Mouse (Mus musculus): ENCODE measurements around the gene Prdm11.

Prdm11 gene

GRCm38 (mm10) chr2:93046509-93046835, 505 bp upstream of the Prdm11 start:
- no peak for DNase-seq (ENCODE audit: low spot score in 2 of 2)

GRCm38 (mm10) chr2:93045129-93045817, 694 bp downstream of the Prdm11 start:
- DNase-seq (ENCODE audit: low spot score in 2 of 2), result peak; percentile 91 to 97

GRCm38 (mm10) chr2:93043449-93044157, 2.4 kb downstream of the Prdm11 start:
- DNase-seq (ENCODE audit: low spot score in 2 of 2), result no peak

DNA sequence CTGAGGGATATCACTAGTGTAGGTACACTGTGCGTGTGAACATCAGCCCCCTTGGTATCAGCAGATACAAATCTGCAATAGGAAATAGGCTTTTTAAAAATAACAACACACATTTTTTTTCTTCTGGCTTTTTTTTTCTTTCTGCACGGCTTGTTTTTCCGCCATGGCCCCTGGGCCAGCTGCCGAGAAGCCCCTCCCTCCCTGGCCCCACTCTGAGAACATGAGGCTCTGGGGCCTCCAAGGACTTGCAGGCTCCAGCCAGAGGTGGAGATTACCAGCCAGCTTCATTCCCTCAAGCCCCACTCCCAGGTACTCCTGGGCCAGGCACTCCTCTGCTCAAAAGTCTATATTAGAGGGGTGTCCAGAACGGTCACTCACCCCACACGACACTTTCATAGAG, 4.5 kb downstream of the Prdm11 start:
- DNase-seq (ENCODE audit: low spot score in 2 of 2), result no peak

DNA sequence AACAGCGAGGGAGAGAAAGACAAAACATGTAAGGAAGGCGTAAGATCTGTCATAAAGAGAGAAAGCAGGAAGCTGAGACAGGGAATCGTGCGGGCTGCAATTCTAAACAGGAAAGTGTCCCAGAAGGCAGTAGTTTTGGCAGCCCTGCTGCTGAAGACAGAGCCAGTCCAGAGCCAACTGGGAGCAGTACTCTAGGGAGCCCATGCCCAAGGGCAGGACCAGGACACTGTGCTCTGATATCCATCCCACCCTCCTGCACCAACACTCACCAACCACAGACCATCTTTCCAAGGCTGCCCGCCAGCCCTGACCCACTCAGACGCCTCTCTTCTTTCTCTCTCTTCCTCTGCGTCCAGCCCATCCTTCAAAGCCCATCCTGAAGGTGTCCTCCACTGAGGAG, 5.1 kb downstream of the Prdm11 start:
- DNase-seq (ENCODE audit: low spot score in 2 of 2), result no peak

- DNase-seq (ENCODE audit: low spot score in 2 of 2), result no peak
These were observed 6.3 kb downstream of the Prdm11 start for GRCm38 (mm10) chr2:93039706-93040105.

GRCm38 (mm10) chr2:93039043-93039442, 6.9 kb downstream of the Prdm11 start:
- DNase-seq (ENCODE audit: low spot score in 2 of 2), result no peak

- no peak for DNase-seq (ENCODE audit: low spot score in 2 of 2)
These were observed 10.3 kb downstream of the Prdm11 start for GRCm38 (mm10) chr2:93035631-93036030.

DNA sequence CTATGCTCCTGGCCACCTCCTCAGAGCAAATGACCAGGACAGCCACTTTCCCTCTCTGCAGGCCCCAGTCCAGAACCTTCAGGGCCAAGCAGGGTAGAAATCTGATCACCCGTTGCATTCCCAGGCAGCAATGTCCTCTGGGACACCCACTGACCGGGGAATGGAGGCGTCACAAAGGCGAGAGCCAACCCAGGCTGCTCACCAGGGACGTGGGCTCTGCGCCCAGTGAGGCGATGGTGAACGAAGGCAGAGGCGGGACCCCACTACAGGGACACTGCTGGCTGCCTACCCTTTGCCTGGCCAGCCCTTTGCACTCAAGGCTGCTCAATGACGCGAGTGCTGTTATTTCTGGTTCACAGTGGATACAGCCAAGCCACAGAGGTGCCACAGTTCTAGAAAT, 13.3 kb downstream of the Prdm11 start:
- DNase-seq (ENCODE audit: low spot score in 2 of 2), result no peak

DNA sequence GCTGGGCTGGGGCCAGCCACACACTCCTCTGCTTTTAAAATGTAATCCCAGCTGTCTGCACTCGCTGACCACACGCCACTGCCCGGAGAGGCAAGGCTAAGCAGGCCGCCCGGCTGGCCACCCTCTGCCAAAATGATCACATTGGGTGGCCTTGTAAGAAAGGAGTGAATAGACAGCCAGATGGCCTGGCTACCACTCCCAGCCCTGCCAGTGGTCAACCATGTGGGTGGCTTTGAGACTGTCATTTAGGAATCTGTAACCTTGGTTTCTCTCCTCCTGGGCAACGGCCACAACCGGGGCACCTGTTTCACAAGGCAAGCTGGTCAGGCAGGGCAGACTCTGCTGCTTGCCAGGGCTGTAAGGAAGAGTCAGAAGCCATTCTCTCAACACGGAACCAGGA, 13.9 kb downstream of the Prdm11 start:
- DNase-seq (ENCODE audit: low spot score in 2 of 2), result peak in 1 of 2 experiments; percentile 58

GRCm38 (mm10) chr2:93031021-93031420, 14.9 kb downstream of the Prdm11 start:
- DNase-seq (ENCODE audit: low spot score in 2 of 2), result no peak

GRCm38 (mm10) chr2:93030101-93030500, 15.9 kb downstream of the Prdm11 start:
- DNase-seq (ENCODE audit: low spot score in 2 of 2), result peak in 1 of 2 experiments; percentile 63

DNA sequence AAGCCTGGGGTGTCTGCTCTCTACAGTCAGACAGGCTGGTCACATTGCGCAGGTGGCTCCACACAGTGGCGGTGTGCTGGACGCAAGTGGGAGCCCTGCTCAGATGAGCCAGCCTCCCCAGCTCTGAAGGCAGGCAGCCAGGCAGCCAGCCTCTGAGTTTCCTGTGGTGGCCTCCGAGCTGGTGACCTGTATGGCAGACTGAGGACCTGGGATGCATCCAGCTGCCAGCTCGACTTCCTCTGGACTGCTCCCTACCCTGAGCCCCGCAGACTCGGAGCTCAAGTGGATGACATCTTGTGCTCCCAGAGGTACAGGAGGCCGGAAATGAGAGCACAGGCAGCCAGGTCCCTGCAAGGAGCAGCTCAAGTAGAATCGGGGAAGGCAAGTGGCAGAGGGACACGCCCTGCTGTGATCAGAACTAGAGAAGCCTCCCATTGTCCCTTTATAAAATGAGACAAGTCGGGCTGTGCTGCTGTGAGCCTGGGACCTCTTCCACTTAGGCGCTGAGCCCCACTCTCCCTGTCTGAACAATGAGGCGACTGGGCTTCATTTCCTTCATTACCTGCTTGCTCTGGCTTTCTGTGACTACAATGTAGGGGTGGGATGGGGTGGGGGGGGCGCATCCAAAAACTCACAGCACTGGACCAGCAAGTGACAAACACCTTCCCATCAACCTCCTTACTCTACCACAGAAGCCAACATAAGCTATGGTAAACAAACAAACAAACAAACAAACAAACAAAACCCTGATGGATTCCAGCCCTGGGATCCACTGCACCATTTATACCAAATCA, 16.5 kb downstream of the Prdm11 start:
- DNase-seq (ENCODE audit: low spot score in 2 of 2), result peak in 1 of 2 experiments; percentile 47

GRCm38 (mm10) chr2:93028865-93029264, 17.1 kb downstream of the Prdm11 start:
- no peak for DNase-seq (ENCODE audit: low spot score in 2 of 2)

DNA sequence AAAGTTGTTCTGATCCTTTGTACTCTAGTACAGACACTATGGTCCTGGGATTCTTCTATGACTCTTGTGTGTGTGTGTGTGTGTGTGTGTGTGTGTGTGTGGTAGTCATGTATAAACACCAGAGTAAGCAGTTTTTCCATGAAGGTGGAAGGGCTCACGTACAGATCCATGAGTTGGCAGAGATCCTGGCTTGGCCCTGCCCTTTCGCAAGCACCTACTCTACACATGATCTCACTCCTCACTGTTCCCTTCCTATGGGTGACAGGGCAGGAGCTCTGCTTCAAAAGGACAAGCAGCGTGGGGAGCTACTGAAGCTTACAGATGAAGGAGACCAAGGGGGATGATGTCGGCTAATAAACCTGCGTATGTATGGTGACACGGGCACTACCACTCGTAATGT, 18.3 kb downstream of the Prdm11 start:
- no peak for DNase-seq (ENCODE audit: low spot score in 2 of 2)

DNA sequence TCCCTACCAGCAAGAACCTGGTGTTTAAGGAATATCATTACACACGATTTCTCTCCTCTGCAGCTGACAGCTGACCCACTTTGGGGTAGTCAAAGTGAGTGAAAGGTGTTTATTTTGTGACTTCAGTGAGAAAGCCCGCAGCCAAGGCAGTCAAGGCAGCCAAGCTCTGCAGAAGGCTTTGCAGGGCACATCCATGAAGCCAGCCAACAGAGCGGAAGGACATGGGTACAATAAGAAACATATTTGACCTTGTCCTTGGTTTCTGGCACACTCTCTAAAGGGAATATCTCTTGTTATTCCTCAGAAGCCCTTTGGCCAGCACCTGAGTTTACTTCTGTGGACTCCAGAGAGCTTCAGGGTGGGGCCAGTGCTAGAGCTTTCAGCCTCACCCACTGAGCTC, 21.5 kb downstream of the Prdm11 start:
- DNase-seq (ENCODE audit: low spot score in 2 of 2), result no peak

DNA sequence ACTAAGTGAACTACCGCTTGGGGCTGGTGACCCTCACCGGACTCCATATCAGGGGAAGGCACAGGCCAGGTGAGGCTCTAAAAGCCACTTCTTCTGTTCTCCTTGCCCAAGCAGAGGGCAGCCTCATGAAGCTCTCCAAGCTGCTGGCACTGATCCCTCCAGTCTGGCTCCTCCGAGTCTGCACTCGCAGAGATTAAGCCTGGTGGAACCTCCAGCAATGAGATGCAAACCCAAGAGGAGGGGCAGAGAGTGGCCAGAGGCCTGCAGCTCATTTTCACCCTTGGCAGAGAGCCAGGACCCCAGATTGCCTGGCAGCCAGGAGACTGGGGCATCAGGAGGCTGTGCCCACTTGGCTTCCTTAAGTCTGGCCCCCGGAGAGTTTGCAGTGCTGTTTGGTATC, 27.1 kb downstream of the Prdm11 start:
- peak; percentile 49 to 85 for DNase-seq (ENCODE audit: low spot score in 2 of 2)

DNA sequence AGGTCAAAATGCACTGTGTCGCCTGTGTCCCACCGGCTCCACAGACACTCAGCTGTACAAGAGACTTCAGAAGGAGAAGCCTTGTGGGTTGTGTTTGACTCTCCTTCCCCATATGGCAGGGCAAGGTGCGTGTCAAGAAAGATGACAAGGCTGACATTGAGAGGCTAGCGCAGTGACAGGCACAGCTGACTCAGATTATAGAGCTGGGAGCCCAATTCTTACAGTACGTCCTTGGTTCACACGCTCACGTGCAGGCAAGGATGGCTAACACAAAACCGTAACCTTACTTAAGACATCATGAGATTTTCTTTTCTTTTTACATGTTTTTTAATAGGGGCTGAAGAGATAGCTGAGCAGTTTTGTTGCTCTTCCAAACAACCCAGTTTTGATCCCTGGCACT, 28.8 kb downstream of the Prdm11 start:
- no peak for DNase-seq (ENCODE audit: low spot score in 2 of 2)

- DNase-seq (ENCODE audit: low spot score in 2 of 2), result peak in 1 of 2 experiments; percentile 40
These were observed 30.9 kb downstream of the Prdm11 start for GRCm38 (mm10) chr2:93015041-93015440.

DNA sequence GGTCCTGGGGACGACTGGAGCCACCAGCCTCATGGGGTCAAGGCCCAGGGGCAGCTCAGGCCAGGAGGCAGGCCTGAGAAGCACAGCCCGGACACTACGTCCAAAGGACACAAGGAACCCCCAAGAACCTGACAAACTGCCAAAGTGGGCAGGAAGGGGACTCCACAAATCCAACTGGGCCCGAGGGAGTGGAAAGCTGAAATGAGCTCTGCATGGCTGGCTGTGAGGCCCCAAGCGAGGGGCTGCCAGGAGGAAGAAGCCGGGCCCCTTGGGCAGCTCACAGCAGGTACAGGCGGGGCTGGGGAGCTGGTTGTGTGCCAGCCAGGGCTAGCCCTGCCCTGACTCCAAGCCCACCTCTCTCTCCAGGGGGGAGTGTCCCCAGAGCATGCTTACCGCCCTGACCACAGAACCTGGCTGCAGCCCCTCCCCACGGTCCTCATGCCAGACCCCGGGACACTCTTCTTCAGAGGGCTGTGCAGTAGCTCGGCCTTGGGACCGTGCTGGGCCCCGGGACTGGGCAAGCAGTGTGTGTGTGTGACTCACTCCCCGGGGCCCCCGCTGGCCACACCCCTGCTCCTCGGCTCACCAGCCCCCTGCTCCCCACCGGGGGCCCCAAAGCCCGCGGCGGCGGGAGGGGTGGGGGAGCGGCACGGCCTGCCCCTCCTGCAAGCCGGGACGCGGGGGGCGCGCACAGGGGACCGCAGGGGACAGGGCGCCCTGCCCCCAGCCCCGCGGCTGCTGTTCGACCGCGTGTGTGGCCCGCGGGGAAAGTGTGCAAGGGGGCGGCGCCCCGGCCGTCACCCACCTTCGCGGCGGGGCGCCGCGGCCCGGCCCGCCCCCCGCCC, 31.7 kb downstream of the Prdm11 start:
- no peak for DNase-seq (ENCODE audit: low spot score in 2 of 2)

DNA sequence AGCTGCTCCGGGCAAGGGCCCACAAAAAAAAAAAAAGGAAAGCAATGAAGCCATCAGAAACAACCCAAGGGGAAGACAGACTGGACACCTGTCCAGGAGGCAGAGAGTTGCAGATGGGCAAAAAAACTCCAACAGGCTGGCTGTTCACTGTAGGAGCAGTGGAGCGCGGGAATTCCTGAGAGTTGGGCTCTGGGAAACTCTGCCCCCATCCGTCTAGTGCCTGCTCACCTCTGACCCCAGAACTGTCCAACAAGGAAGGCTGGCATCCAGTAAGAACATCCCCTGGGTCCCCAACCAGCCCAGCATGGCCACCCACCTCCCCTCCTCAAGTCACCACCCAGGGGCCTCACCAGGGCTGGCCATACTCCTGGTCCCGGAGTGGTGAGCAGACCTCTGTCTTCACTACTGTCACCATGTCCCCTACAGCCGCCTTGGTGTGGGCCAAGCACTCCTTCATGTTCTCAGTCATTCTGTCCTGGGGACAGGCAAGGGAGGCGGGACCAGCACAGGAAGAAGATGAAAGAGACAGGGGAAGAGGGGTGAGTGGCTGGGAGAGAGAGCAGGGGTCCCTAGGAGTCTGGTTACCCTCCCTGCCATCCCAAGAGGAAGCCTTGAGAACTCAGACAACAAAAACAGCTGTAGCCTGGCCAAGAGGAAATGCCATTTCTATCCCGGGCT, 32.4 kb downstream of the Prdm11 start:
- no peak for DNase-seq (ENCODE audit: low spot score in 2 of 2)
